Mouse (Mus musculus) embryonic facial prominence, embryonic 15.5 days (tissue): ENCODE data around the gene Fam228b. TPM values are rescaled to one million over a fixed set of nuclear protein-coding genes. Genes with fewer than 3 reads are reported as not detected.
"Not testable (repeated sequence)": the region's sequence is repeated elsewhere in the genome, so short reads cannot be mapped to it uniquely, and the experiment has no call there.

Experiments used
- ATAC-seq: fragments of 200-750 bp; cut with Nextera tagmentation; 2 replicates; pipeline ENCODE4 v1.8.0; 2017; ENCODE audit warnings: low read depth, moderate TSS enrichment; ENCODE audit not compliant: insufficient number of reproducible peaks, low FRiP score, low TSS enrichment
- H3K27ac ChIP-seq: fragments of 300-500 bp; sonication (generic); replicated peaks from 2 replicates; pipeline ENCODE4 v1.5.1; 2015; ENCODE audit warnings: mild to moderate bottlenecking, inconsistent platforms
- H3K27me3 ChIP-seq: fragments of 300-500 bp; sonication (generic); 2 replicates; pipeline ENCODE4 v1.6.1; 2015; ENCODE audit warnings: inconsistent platforms
- H3K36me3 ChIP-seq: fragments of 300-500 bp; sonication (generic); 2 replicates; pipeline ENCODE4 v1.6.1; 2015; ENCODE audit warnings: mild to moderate bottlenecking, inconsistent platforms
- H3K4me1 ChIP-seq: fragments of 300-500 bp; sonication (generic); 2 replicates; pipeline ENCODE4 v1.6.1; 2015; ENCODE audit warnings: inconsistent platforms
- H3K4me2 ChIP-seq: fragments of 300-500 bp; sonication (generic); replicated peaks from 2 replicates; pipeline ENCODE4 v1.6.1; 2015; ENCODE audit warnings: mild to moderate bottlenecking, inconsistent platforms
- H3K4me3 ChIP-seq: fragments of 300-500 bp; sonication (generic); replicated peaks from 2 replicates; pipeline ENCODE4 v1.5.1; 2015; ENCODE audit warnings: mild to moderate bottlenecking, inconsistent platforms
- H3K9ac ChIP-seq: fragments of 300-500 bp; sonication (generic); 2 replicates; pipeline ENCODE4 v1.6.1; 2015; ENCODE audit warnings: inconsistent platforms
- H3K9me3 ChIP-seq: fragments of 300-500 bp; sonication (generic); replicated peaks from 2 replicates; pipeline ENCODE4 v1.6.1; 2016; ENCODE audit warnings: inconsistent platforms
- WGBS: fragments of 180-500 bp; shearing (Covaris S2); methylation state at CpG from one replicate; pipeline ENCODE4 v1.1.7; 2015; 5-methylcytosine and 5-hydroxymethylcytosine counted together
- polyA plus RNA-seq: library from polyadenylated mRNA; unstranded; fragments of >200 nt; fragmentation: Nextera tagmentation; extraction: Ambion mirVana; gene quantifications from 2 replicates; pipeline ENCODE4 v1.2.1, GENCODE M21; 2015

Fam228b gene
- polyA plus RNA-seq, result 4.2 and 4.9 TPM in 2 replicates

DNA sequence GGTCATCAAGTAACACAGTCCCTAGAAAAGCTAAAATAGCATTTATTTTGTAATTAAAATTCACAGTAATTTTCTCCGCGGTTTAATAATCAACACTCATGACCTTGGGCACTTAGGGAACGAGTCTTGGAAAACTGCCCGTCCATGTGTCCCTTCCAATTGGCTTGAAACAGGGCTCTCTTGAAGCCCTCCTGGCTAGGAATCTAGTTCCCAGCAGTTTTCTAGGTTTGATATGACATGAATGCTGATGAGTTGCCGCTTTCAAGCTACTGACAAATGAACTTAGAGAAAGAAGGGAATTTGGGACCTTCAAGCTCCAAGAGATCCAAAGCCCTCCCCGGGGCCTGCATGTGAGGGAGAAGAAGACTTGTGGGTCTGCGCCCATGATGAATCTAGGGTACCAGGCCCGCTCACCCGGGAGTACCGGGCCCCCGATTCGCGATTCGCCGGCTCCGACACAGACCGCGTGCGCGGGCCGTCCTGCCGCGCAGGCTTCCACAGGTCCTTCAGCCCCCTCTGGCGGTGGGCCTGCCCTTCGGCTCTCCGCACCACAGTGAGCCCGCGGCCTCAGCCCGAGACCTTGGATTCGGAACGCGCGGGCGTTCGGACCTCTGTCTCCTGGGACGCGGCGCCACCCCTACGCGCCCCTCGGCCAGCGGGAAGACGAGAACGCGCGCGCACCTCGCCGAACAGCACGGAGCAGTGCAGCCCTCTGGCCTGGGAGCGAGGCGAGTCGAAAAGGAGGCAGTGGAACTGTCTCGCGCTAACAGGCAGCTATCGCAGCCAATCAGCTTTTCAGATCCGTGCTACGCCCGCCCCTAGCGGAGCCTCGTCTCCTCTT lies at the start of gene Fam228b, which contains the start of gene Pfn4:
TSS of gene Fam228b (minus strand) at position 776 of the 841 bp plus-strand sequence.
TSS of gene Pfn4 (plus strand) at position 531 of the 841 bp plus-strand sequence.
- peak; percentile 98 for ATAC-seq

GRCm38 (mm10) chr12:4817361-4818101 lies 48.5 kb upstream of the Fam228b start, which contains the start of gene Sf3b6:
TSS of gene Sf3b6 (plus strand) at chr12:4817544.
- peak; percentile 96 for ATAC-seq

More for the DNA sequence above, at the start of gene Fam228b, which contains the start of gene Pfn4:
- no peaks in the 10 kb centered on the region for H3K36me3 ChIP-seq
- no peaks in the 10 kb centered on the region for H3K9me3 ChIP-seq
- H3K27me3 ChIP-seq, result no peaks in the 10 kb centered on the region
- peak within 1 kb of the TSS; percentile 62 for H3K4me2 ChIP-seq
- peaks cover 5% of the 10 kb centered on the region; the same call in 1 of the 2 replicates for H3K4me1 ChIP-seq
- peak within 1 kb of the TSS; percentile 86 for H3K9ac ChIP-seq
- peak within 1 kb of the TSS; percentile 72 for H3K4me3 ChIP-seq
- peak within 1 kb of the TSS; percentile 90 for H3K27ac ChIP-seq
- WGBS, result 2% methylated on average over 61 of the region's 61 CpGs

DNA sequence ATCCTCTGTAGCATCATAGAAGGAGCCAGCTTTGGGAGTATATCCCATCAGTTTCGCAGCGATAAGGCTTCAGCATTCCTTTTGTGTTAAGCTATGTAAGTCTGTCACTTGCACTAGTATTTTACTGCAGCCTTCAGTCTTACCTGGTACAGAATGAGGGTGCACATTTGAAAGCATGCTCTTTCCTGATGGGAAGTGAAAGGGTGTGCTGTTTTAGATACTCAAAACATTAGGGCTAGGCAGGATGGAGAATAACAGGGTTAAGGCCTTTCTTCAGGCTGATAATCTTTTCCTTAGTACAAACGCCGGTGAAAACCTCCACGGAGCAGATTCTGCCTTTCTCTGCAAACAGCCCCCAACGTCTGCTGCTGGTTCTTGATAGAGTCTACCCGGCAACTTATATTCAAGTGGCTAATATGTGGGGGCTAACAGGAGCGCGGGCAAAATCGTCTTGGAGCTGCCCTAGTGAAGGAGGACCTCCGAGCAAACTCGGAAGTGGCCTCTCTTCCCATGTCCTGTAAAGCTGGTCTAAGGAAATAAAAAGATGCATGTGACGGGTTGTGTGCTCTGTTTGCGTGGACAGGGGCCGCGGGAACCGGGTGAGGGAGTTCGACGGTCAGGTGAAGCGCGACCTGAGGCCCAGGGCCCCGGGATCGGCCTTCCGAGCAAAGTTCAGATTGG lies 47.8 kb upstream of the Fam228b start:
- H3K27me3 ChIP-seq, result no peaks in the 10 kb centered on the region
- peak; percentile 64 for ATAC-seq
- 8% methylated on average over 24 of the region's 24 CpGs for WGBS
- peak overlapping the region; percentile 82 for H3K4me3 ChIP-seq
- peaks cover 23% of the 10 kb centered on the region for H3K4me1 ChIP-seq
- peaks cover 15% of the 10 kb centered on the region for H3K36me3 ChIP-seq
- H3K9ac ChIP-seq, result peak overlapping the region; percentile 55
- H3K27ac ChIP-seq, result peak overlapping the region; percentile 91
- peak overlapping the region; percentile 72 for H3K4me2 ChIP-seq
- no peaks in the 10 kb centered on the region for H3K9me3 ChIP-seq

More at GRCm38 (mm10) chr12:4817361-4818101, 48.5 kb upstream of the Fam228b start, which contains the start of gene Sf3b6:
- peaks cover 23% of the 10 kb centered on the region for H3K4me1 ChIP-seq
- H3K36me3 ChIP-seq, result peaks cover 22% of the 10 kb centered on the region
- no peaks in the 10 kb centered on the region for H3K27me3 ChIP-seq
- peak within 1 kb of the TSS; percentile 82 for H3K4me3 ChIP-seq
- H3K27ac ChIP-seq, result peak within 1 kb of the TSS; percentile 91
- WGBS, result under 1% methylated on average over 48 of the region's 49 CpGs
- no peaks in the 10 kb centered on the region for H3K9me3 ChIP-seq
- H3K4me2 ChIP-seq, result peak within 1 kb of the TSS; percentile 72
- H3K9ac ChIP-seq, result peak within 1 kb of the TSS; percentile 77

- Histone ChIP-seq H3K27me3 (no peaks in the 10 kb centered on the region), H3K4me1 (peaks cover 18% of the 10 kb centered on the region), H3K27ac (no peak overlapping the region; the same call in 1 of the 2 replicates), H3K9me3 (no peaks in the 10 kb centered on the region), H3K9ac (no peak overlapping the region), H3K4me3 (no peak overlapping the region), H3K4me2 (no peak overlapping the region), H3K36me3 (no peaks in the 10 kb centered on the region)
- 47% methylated on average over 4 of the region's 4 CpGs for WGBS
- ATAC-seq, result peak; percentile 26; the same call in 1 of the 2 replicates
Measured at GRCm38 (mm10) chr12:4813636-4814035, 44.6 kb upstream of the Fam228b start.

DNA sequence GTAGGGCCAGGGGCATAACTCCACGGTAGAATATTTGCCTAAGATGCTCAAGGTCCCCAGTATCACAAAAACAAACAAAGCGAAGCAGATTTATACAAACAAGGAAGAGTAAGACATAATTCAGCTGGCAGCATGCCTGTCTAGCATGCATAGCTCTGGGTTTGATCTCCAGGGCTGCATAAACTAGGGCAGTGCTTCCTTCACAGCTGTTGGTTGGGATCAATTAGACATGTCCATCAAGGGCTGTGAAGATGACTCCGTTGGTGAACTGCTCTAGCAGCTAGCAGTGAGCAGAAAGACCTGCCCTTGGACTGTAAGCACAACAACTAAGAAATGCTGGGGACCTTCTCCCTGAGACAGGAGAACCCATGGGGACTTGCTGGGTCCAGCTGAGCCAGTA lies 42.6 kb upstream of the Fam228b start:
- Histone ChIP-seq H3K9ac (no peak overlapping the region), H3K27ac (no peak overlapping the region), H3K4me3 (no peak overlapping the region), H3K27me3 (no peaks in the 10 kb centered on the region), H3K9me3 (no peaks in the 10 kb centered on the region), H3K4me2 (no peak overlapping the region), H3K4me1 (peaks cover 9% of the 10 kb centered on the region), H3K36me3 (no peaks in the 10 kb centered on the region)
- 41% methylated on average over 3 of the region's 3 CpGs for WGBS
- no peak for ATAC-seq

- H3K27me3 ChIP-seq, result no peaks in the 10 kb centered on the region
- H3K4me2 ChIP-seq, result no peak overlapping the region
- no peak overlapping the region for H3K4me3 ChIP-seq
- ATAC-seq, result no peak
- peaks cover 6% of the 10 kb centered on the region; the same call in 1 of the 2 replicates for H3K4me1 ChIP-seq
- H3K9ac ChIP-seq, result no peak overlapping the region
- no peak overlapping the region for H3K27ac ChIP-seq
- 70% methylated on average over 4 of the region's 4 CpGs for WGBS
- H3K36me3 ChIP-seq, result no peaks in the 10 kb centered on the region
- H3K9me3 ChIP-seq, result no peaks in the 10 kb centered on the region
Measured at GRCm38 (mm10) chr12:4811036-4811435, 42.0 kb upstream of the Fam228b start.

GRCm38 (mm10) chr12:4797471-4797870 lies 28.4 kb upstream of the Fam228b start:
- not testable (repeated sequence) for H3K27ac ChIP-seq, H3K4me1 ChIP-seq, H3K27me3 ChIP-seq, H3K9me3 ChIP-seq, H3K36me3 ChIP-seq, H3K9ac ChIP-seq, ATAC-seq, H3K4me3 ChIP-seq, H3K4me2 ChIP-seq
- WGBS, result 61% methylated on average over 6 of the region's 6 CpGs

GRCm38 (mm10) chr12:4793718-4794117 lies 24.7 kb upstream of the Fam228b start:
- H3K27ac ChIP-seq, result 0 out of 2 replicates have a peak overlapping the region, but pooled peaks have one; percentile 1
- no peaks in the 10 kb centered on the region for H3K27me3 ChIP-seq
- no peak overlapping the region for H3K9ac ChIP-seq
- no peak overlapping the region for H3K4me2 ChIP-seq
- ATAC-seq, result peak; percentile 19; the same call in 1 of the 2 replicates
- WGBS, result 67% methylated on average over 1 of the region's 1 CpGs
- H3K36me3 ChIP-seq, result no peaks in the 10 kb centered on the region
- H3K9me3 ChIP-seq, result no peaks in the 10 kb centered on the region
- H3K4me3 ChIP-seq, result no peak overlapping the region
- H3K4me1 ChIP-seq, result no peaks in the 10 kb centered on the region

- ATAC-seq, result not testable (repeated sequence)
Measured at GRCm38 (mm10) chr12:4788128-4788527, 19.1 kb upstream of the Fam228b start.

GRCm38 (mm10) chr12:4784466-4784865 lies 15.4 kb upstream of the Fam228b start:
- H3K36me3 ChIP-seq, result no peaks in the 10 kb centered on the region
- no peak overlapping the region for H3K9ac ChIP-seq
- no peak overlapping the region for H3K4me2 ChIP-seq
- H3K4me3 ChIP-seq, result no peak overlapping the region
- H3K27ac ChIP-seq, result no peak overlapping the region
- 63% methylated on average over 2 of the region's 2 CpGs for WGBS
- no peaks in the 10 kb centered on the region for H3K9me3 ChIP-seq
- no peak for ATAC-seq
- no peaks in the 10 kb centered on the region for H3K27me3 ChIP-seq
- H3K4me1 ChIP-seq, result no peaks in the 10 kb centered on the region

More at GRCm38 (mm10) chr12:4788128-4788527, 19.1 kb upstream of the Fam228b start:
- not testable (repeated sequence) for H3K9ac ChIP-seq, H3K27me3 ChIP-seq, H3K4me3 ChIP-seq, H3K4me1 ChIP-seq, H3K9me3 ChIP-seq, H3K4me2 ChIP-seq, H3K27ac ChIP-seq, H3K36me3 ChIP-seq
- 93% methylated on average over 25 of the region's 25 CpGs for WGBS
